Mouse (Mus musculus): ENCODE results near the gene Taf1a.

GRCm38 (mm10) chr1:183382621-183383020 is 6.2 kb upstream of the Taf1a start:
- TF ChIP-seq CTCF (IDR thresholded peaks at IDR 0.05; ENCODE audit: low read depth) (no peak), EP300 (IDR thresholded peaks at IDR 0.05; ENCODE audit: low read depth) (no peak)
